Mouse (Mus musculus) G1E (cell line): ENCODE measurements around the gene Vav3. TPM values are rescaled to one million over a fixed set of nuclear protein-coding genes. Genes with fewer than 3 reads are reported as not detected.

Source experiments
- ATAC-seq: 2 replicates; pipeline ENCODE4 v1.8.0; 2016; ENCODE audit warnings: mild to moderate bottlenecking; ENCODE audit not compliant: insufficient number of reproducible peaks, poor library complexity, low FRiP score, severe bottlenecking; ENCODE audit errors: extremely low read depth
- DNase-seq: peaks from one replicate; pipeline ENCODE4 v3.0.0; 2012; ENCODE audit warnings: low spot score
- H3K27me3 ChIP-seq: 2 replicates; pipeline ENCODE4 v1.6.1; 2012; ENCODE audit warnings: mild to moderate bottlenecking, low read length, inconsistent platforms; ENCODE audit not compliant: insufficient read depth
- H3K36me3 ChIP-seq: replicated peaks from 2 replicates; pipeline ENCODE3; 2012; ENCODE audit warnings: mild to moderate bottlenecking, inconsistent platforms
- H3K4me1 ChIP-seq: 2 replicates; pipeline ENCODE4 v1.6.1; 2012; ENCODE audit warnings: low read depth, low read length, inconsistent platforms, mixed read lengths; ENCODE audit not compliant: insufficient read depth
- H3K4me3 ChIP-seq: 2 replicates; pipeline ENCODE4 v1.5.1; 2012; ENCODE audit warnings: low read depth, mild to moderate bottlenecking, inconsistent platforms, low read length, moderate library complexity, mixed read lengths
- H3K9me3 ChIP-seq: replicated peaks from 2 replicates; pipeline ENCODE4 v1.6.1; 2012; ENCODE audit warnings: inconsistent platforms
- CTCF ChIP-seq: IDR thresholded peaks from 2 replicates; pipeline ENCODE4 v1.5.1; 2012; ENCODE audit warnings: low read depth, low read length, inconsistent platforms, mixed read lengths
- GATA1 ChIP-seq: IDR thresholded peaks from 2 replicates; pipeline ENCODE4 v1.6.1; 2012; ENCODE audit warnings: borderline replicate concordance, low read length, inconsistent platforms, mixed read lengths
- GATA2 ChIP-seq: IDR thresholded peaks from 2 replicates; pipeline ENCODE4 v1.6.1; 2012; ENCODE audit warnings: low read depth, low read length, inconsistent platforms, borderline replicate concordance
- POLR2AphosphoS5 ChIP-seq: IDR thresholded peaks from 2 replicates; pipeline ENCODE4 v1.6.1; 2012; ENCODE audit warnings: low read depth, low read length, inconsistent platforms; ENCODE audit not compliant: insufficient replicate concordance
- TAL1 ChIP-seq: conservative IDR thresholded peaks from 2 replicates; pipeline ENCODE4 v1.6.1; 2012; ENCODE audit warnings: low read depth, low read length, inconsistent platforms, mixed read lengths
- polyA plus RNA-seq: library from polyadenylated mRNA; stranded (reverse); fragments of >175 nt; gene quantifications from 2 replicates; pipeline ENCODE4 v1.2.3, GENCODE M21; 2012
- total RNA-seq, 2 experiments: library from RNA; stranded (forward) in 1 of 2; stranded (reverse) in 1 of 2; fragments of 200-1000 nt in 1 of 2; fragments of >200 nt in 1 of 2; fragmentation: Nextera tagmentation in 1 of 2; gene quantifications; 2 replicates each; pipeline ENCODE4 v1.2.3; 2014 to 2017

Vav3 gene
- total and polyA plus RNA-seq, 3 experiments: 0.05 TPM; not detected in 2

- peaks cover 21% of the 10 kb centered on the region for H3K9me3 ChIP-seq
- H3K4me1 ChIP-seq: no peaks in the 10 kb centered on the region
- no peak for DNase-seq
- TF ChIP-seq CTCF (no peak), TAL1 (no peak), GATA1 (no peak)
- H3K4me3 ChIP-seq: no peak overlapping the region
- H3K36me3 ChIP-seq: no peaks in the 10 kb centered on the region
- no peaks in the 10 kb centered on the region for H3K27me3 ChIP-seq
- ATAC-seq: no peak
Observed at GRCm38 (mm10) chr3:109561295-109561694, 220.8 kb downstream of the Vav3 start.

DNA sequence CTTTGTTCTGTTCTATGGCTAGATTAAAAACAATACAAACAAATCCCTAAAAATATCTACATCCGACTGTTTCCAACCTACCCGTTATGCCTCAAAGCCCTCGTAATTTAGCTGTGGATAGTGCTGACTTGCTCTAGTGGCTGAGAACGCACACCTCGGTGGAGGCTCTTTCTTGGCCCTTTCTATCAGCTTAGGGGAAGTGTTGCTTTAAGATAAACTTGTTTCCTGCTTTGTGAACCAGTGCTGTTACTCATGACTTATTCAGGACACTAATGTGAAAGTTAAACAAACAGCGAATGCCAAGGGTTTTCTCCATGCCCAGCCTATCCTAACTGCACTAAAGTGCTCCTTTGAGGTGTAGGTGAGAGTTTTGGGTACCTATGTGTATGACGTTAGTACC, 221.3 kb downstream of the Vav3 start:
- DNase-seq (no peak), ATAC-seq (no peak)
- Histone ChIP-seq H3K9me3 (peaks cover 21% of the 10 kb centered on the region), H3K36me3 (no peaks in the 10 kb centered on the region), H3K4me3 (no peak overlapping the region), H3K27me3 (no peaks in the 10 kb centered on the region), H3K4me1 (no peaks in the 10 kb centered on the region)
- no peak for TF ChIP-seq GATA1

DNA sequence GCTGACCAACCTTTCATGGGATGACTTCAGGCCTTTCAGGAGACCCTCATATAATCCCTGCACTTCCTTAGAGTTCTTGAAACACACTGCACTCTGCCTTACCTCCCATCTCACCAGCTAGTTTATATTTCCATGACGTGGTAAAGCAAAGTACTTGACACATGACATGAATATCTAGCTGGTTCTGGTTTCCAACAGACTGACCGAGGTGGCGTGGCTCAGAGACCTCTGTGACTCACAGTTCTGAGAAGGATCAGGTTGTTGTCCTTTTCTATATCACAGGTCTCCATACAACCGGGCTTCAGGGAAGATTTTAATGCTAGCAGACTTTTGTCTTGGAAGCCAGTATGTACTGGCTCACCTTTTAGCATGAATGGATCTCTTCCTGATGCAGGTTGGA, 221.8 kb downstream of the Vav3 start:
- Histone ChIP-seq H3K36me3 (no peaks in the 10 kb centered on the region), H3K4me1 (no peaks in the 10 kb centered on the region), H3K4me3 (no peak overlapping the region), H3K9me3 (peaks cover 19% of the 10 kb centered on the region), H3K27me3 (no peaks in the 10 kb centered on the region)
- ATAC-seq (no peak), DNase-seq (no peak)
- TF ChIP-seq TAL1: no peak

- peaks cover 14% of the 10 kb centered on the region; the same call in 1 of the 2 replicates for H3K9me3 ChIP-seq
- no peaks in the 10 kb centered on the region for H3K4me1 ChIP-seq
- H3K4me3 ChIP-seq: no peak overlapping the region
- H3K27me3 ChIP-seq: no peaks in the 10 kb centered on the region
- no peak for DNase-seq
- ATAC-seq: no peak
- no peaks in the 10 kb centered on the region for H3K36me3 ChIP-seq
- no peak for TF ChIP-seq POLR2AphosphoS5
- no peak for TF ChIP-seq TAL1
- no peak for TF ChIP-seq CTCF
- TF ChIP-seq GATA1: no peak
- TF ChIP-seq GATA2: no peak
Observed at GRCm38 (mm10) chr3:109564443-109564842, 224.0 kb downstream of the Vav3 start.

DNA sequence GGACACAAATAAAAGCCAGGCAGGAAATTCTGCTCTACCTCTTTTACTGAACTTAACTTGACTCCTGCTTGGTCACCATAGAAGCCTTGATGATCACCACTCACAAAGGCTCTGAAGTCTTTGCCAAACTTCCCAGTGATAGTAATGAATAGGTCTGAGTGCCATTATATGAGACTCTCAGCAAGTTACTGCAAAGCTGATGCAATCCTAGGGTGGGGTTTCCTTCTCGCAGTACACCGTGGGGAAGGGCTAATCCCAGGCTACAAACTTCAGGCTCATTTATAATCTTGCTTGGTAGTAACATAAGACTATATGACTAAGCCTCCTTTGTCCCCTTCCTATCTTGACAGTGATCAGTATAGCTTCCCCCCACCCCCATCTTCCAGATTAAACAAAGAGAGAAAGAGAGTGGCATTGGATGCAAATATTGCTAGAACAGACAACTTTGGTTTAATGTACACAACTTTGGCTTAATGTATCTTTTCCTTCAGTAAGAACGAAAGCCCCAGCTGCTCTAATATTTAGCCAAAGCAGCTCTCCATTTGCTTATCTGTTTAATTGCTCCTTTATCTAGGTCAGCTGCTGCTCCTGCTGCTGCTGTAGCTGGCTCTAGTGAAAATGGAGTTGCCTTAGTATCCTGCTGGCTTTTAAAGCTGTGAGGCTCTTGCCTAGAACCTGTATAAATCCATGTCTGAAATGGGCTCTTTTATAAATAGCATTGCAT, 228.3 kb downstream of the Vav3 start:
- Histone ChIP-seq H3K4me3 (no peak overlapping the region), H3K27me3 (no peaks in the 10 kb centered on the region), H3K9me3 (peaks cover 19% of the 10 kb centered on the region; the same call in 1 of the 2 replicates), H3K4me1 (no peaks in the 10 kb centered on the region), H3K36me3 (no peaks in the 10 kb centered on the region)
- DNase-seq: no peak
- no peak for TF ChIP-seq TAL1
- TF ChIP-seq POLR2AphosphoS5: no peak
- TF ChIP-seq GATA1: no peak
- TF ChIP-seq CTCF: no peak
- no peak for TF ChIP-seq GATA2
- no peak for ATAC-seq

GRCm38 (mm10) chr3:109571483-109571882, 231.0 kb downstream of the Vav3 start:
- no peak for ATAC-seq

GRCm38 (mm10) chr3:109572871-109573270, 232.4 kb downstream of the Vav3 start:
- DNase-seq (no peak), ATAC-seq (no peak)
- H3K4me1 ChIP-seq: no peaks in the 10 kb centered on the region
- H3K36me3 ChIP-seq: no peaks in the 10 kb centered on the region
- peaks cover 18% of the 10 kb centered on the region for H3K9me3 ChIP-seq
- H3K4me3 ChIP-seq: no peak overlapping the region
- TF ChIP-seq CTCF: no peak
- no peak for TF ChIP-seq POLR2AphosphoS5
- TF ChIP-seq GATA1: no peak
- H3K27me3 ChIP-seq: no peaks in the 10 kb centered on the region

More at GRCm38 (mm10) chr3:109571483-109571882, 231.0 kb downstream of the Vav3 start:
- no peak for DNase-seq
- Histone ChIP-seq H3K4me1 (no peaks in the 10 kb centered on the region), H3K27me3 (no peaks in the 10 kb centered on the region), H3K36me3 (no peaks in the 10 kb centered on the region), H3K4me3 (no peak overlapping the region), H3K9me3 (peaks cover 19% of the 10 kb centered on the region)
- TF ChIP-seq CTCF: no peak
- no peak for TF ChIP-seq POLR2AphosphoS5
- TF ChIP-seq TAL1: no peak
